Mouse (Mus musculus) embryonic facial prominence, embryonic 14.5 days (tissue): ENCODE results near the gene Llgl2. TPM values are rescaled to one million over a fixed set of nuclear protein-coding genes. Genes with fewer than 3 reads are reported as not detected.

Source experiments
- ATAC-seq: fragments of 200-750 bp; cut with Nextera tagmentation; 2 replicates; pipeline ENCODE4 v1.8.0; 2017; ENCODE audit warnings: low read depth, moderate number of reproducible peaks, moderate TSS enrichment
- DNase-seq: peaks from one replicate; pipeline ENCODE4 v3.0.0-alpha.2; 2015; ENCODE audit warnings: low spot score
- H3K27ac ChIP-seq: fragments of 300-500 bp; sonication (generic); replicated peaks from 2 replicates; pipeline ENCODE4 v1.5.1; 2014; ENCODE audit warnings: low read depth, mild to moderate bottlenecking, low read length, moderate library complexity
- H3K27me3 ChIP-seq: fragments of 300-500 bp; sonication (generic); replicated peaks from 2 replicates; pipeline ENCODE4 v1.6.1; 2014; ENCODE audit warnings: low read length; ENCODE audit not compliant: control insufficient read depth, insufficient read depth
- H3K36me3 ChIP-seq: fragments of 300-500 bp; sonication (generic); 2 replicates; pipeline ENCODE4 v1.6.1; 2014; ENCODE audit warnings: low read length, mixed read lengths; ENCODE audit not compliant: control insufficient read depth, insufficient read depth
- H3K4me1 ChIP-seq: fragments of 300-500 bp; sonication (generic); 2 replicates; pipeline ENCODE4 v1.6.1; 2014; ENCODE audit warnings: antibody characterized with exemption, low read length; ENCODE audit not compliant: control insufficient read depth, insufficient read depth
- H3K4me2 ChIP-seq: fragments of 300-500 bp; sonication (generic); 2 replicates; pipeline ENCODE4 v1.6.1; 2014; ENCODE audit warnings: low read depth, mild to moderate bottlenecking, low read length, moderate library complexity, mixed read lengths
- H3K4me3 ChIP-seq: fragments of 300-500 bp; sonication (generic); 2 replicates; pipeline ENCODE4 v1.5.1; 2014; ENCODE audit warnings: low read depth, mild to moderate bottlenecking, low read length
- H3K9ac ChIP-seq: fragments of 300-500 bp; sonication (generic); 2 replicates; pipeline ENCODE4 v1.6.1; 2014; ENCODE audit warnings: low read depth, mild to moderate bottlenecking, low read length, moderate library complexity, mixed read lengths
- H3K9me3 ChIP-seq: fragments of 300-500 bp; sonication (generic); 2 replicates; pipeline ENCODE4 v1.6.1; 2016; ENCODE audit warnings: low read length; ENCODE audit not compliant: control insufficient read depth
- WGBS: fragments of 180-500 bp; shearing (Covaris S2); extraction: QIAGEN DNeasy Blood & Tissue Kit; methylation state at CpG from one replicate; pipeline ENCODE4 v1.1.7; 2014; 5-methylcytosine and 5-hydroxymethylcytosine counted together
- polyA plus RNA-seq: library from polyadenylated mRNA; unstranded; fragments of >200 nt; fragmentation: Nextera tagmentation; extraction: Ambion mirVana; gene quantifications from 2 replicates; pipeline ENCODE4 v1.2.1, GENCODE M21; 2014

The Llgl2 gene
- polyA plus RNA-seq, result 11.9 and 12.1 TPM in 2 replicates

GRCm38 (mm10) chr11:115823774-115824740, at the start of gene Llgl2:
TSS of gene Llgl2 (plus strand) at chr11:115824049.
- Histone ChIP-seq H3K4me1 (peaks cover 5% of the 10 kb centered on the region), H3K27me3 (peaks cover 19% of the 10 kb centered on the region), H3K9me3 (no peaks in the 10 kb centered on the region), H3K27ac (no peak within 1 kb of the TSS), H3K4me2 (peak within 1 kb of the TSS; percentile 97), H3K36me3 (peaks cover 29% of the 10 kb centered on the region), H3K9ac (peak within 1 kb of the TSS; percentile 62), H3K4me3 (peak within 1 kb of the TSS; percentile 58)
- DNase-seq (peak; percentile 95), ATAC-seq (peak; percentile 97)
- WGBS, result under 1% methylated on average over 57 of the region's 87 CpGs

- ATAC-seq (no peak), DNase-seq (no peak)
- no peaks in the 10 kb centered on the region for H3K36me3 ChIP-seq
- no peak overlapping the region for H3K9ac ChIP-seq
- 41% methylated on average over 4 of the region's 4 CpGs for WGBS
- H3K27me3 ChIP-seq, result no peaks in the 10 kb centered on the region
- peaks cover 34% of the 10 kb centered on the region for H3K4me1 ChIP-seq
- no peak overlapping the region for H3K27ac ChIP-seq
- no peak overlapping the region for H3K4me3 ChIP-seq
- no peak overlapping the region for H3K4me2 ChIP-seq
- H3K9me3 ChIP-seq, result no peaks in the 10 kb centered on the region
Observed at GRCm38 (mm10) chr11:115774653-115775052, 49.2 kb upstream of the Llgl2 start.

GRCm38 (mm10) chr11:115775821-115776665, 47.8 kb upstream of the Llgl2 start:
- H3K9ac ChIP-seq, result no peak overlapping the region
- H3K9me3 ChIP-seq, result no peaks in the 10 kb centered on the region
- no peaks in the 10 kb centered on the region for H3K36me3 ChIP-seq
- H3K27me3 ChIP-seq, result no peaks in the 10 kb centered on the region
- peak overlapping the region; percentile 10; the same call in 1 of the 2 replicates for H3K4me2 ChIP-seq
- 47% methylated on average over 18 of the region's 18 CpGs for WGBS
- peaks cover 45% of the 10 kb centered on the region for H3K4me1 ChIP-seq
- ATAC-seq (no peak), DNase-seq (no peak)
- H3K4me3 ChIP-seq, result no peak overlapping the region
- H3K27ac ChIP-seq, result peak overlapping the region; percentile 44

- H3K4me2 ChIP-seq, result peak overlapping the region; percentile 15; the same call in 1 of the 2 replicates
- peaks cover 45% of the 10 kb centered on the region for H3K4me1 ChIP-seq
- DNase-seq, result no peak
- H3K9ac ChIP-seq, result no peak overlapping the region
- no peak overlapping the region; the same call in 1 of the 2 replicates for H3K27ac ChIP-seq
- H3K4me3 ChIP-seq, result no peak overlapping the region
- H3K9me3 ChIP-seq, result no peaks in the 10 kb centered on the region
- no peaks in the 10 kb centered on the region for H3K36me3 ChIP-seq
- no peak for ATAC-seq
- 59% methylated on average over 9 of the region's 9 CpGs for WGBS
- H3K27me3 ChIP-seq, result no peaks in the 10 kb centered on the region
Observed at GRCm38 (mm10) chr11:115776954-115777353, 46.9 kb upstream of the Llgl2 start.

GRCm38 (mm10) chr11:115777487-115778335, 46.1 kb upstream of the Llgl2 start:
- peak; percentile 79 for DNase-seq
- H3K9ac ChIP-seq, result no peak overlapping the region
- peaks cover 45% of the 10 kb centered on the region for H3K4me1 ChIP-seq
- WGBS, result 77% methylated on average over 17 of the region's 17 CpGs
- no peaks in the 10 kb centered on the region for H3K36me3 ChIP-seq
- ATAC-seq, result peak; percentile 66
- no peak overlapping the region for H3K4me3 ChIP-seq
- no peaks in the 10 kb centered on the region for H3K27me3 ChIP-seq
- no peaks in the 10 kb centered on the region for H3K9me3 ChIP-seq
- peak overlapping the region; percentile 18; the same call in 1 of the 2 replicates for H3K27ac ChIP-seq
- peak overlapping the region; percentile 15; the same call in 1 of the 2 replicates for H3K4me2 ChIP-seq

- Histone ChIP-seq H3K27me3 (no peaks in the 10 kb centered on the region), H3K4me1 (peaks cover 45% of the 10 kb centered on the region), H3K9me3 (no peaks in the 10 kb centered on the region), H3K4me3 (no peak overlapping the region), H3K36me3 (no peaks in the 10 kb centered on the region), H3K9ac (no peak overlapping the region), H3K27ac (peak overlapping the region; percentile 17; the same call in 1 of the 2 replicates), H3K4me2 (no peak overlapping the region)
- DNase-seq, result peak; percentile 76
- peak; percentile 78 for ATAC-seq
- 32% methylated on average over 7 of the region's 9 CpGs for WGBS
Observed at GRCm38 (mm10) chr11:115779038-115779571, 44.7 kb upstream of the Llgl2 start.

GRCm38 (mm10) chr11:115780141-115781070, 43.4 kb upstream of the Llgl2 start:
- no peaks in the 10 kb centered on the region for H3K9me3 ChIP-seq
- H3K4me3 ChIP-seq, result no peak overlapping the region
- peaks cover 42% of the 10 kb centered on the region for H3K4me1 ChIP-seq
- H3K4me2 ChIP-seq, result 0 out of 2 replicates have a peak overlapping the region, but pooled peaks have one; percentile 0
- DNase-seq (peak; percentile 64), ATAC-seq (peak; percentile 26; the same call in 1 of the 2 replicates)
- H3K27me3 ChIP-seq, result no peaks in the 10 kb centered on the region
- 0 out of 2 replicates have a peak, but pooled peaks cover 1% of the 10 kb centered on the region for H3K36me3 ChIP-seq
- H3K27ac ChIP-seq, result no peak overlapping the region
- 18% methylated on average over 20 of the region's 20 CpGs for WGBS
- H3K9ac ChIP-seq, result no peak overlapping the region
